Mouse (Mus musculus) testis, adult 2 months (tissue): ENCODE measurements around the gene Mknk2. TPM values are rescaled to one million over a fixed set of nuclear protein-coding genes. Genes with fewer than 3 reads are reported as not detected.

Experiments
- H3K27ac ChIP-seq: fragments of 200-500 bp; 2 replicates; pipeline ENCODE4 v1.5.1; 2012; ENCODE audit warnings: low read depth, low read length; ENCODE audit not compliant: control insufficient read depth, insufficient read depth
- H3K27me3 ChIP-seq: fragments of 200-500 bp; 2 replicates; pipeline ENCODE4 v1.6.1; 2012; ENCODE audit warnings: mild to moderate bottlenecking, low read length, moderate library complexity; ENCODE audit not compliant: control insufficient read depth, insufficient read depth
- H3K36me3 ChIP-seq: fragments of 200-500 bp; 2 replicates; pipeline ENCODE4 v1.6.1; 2012; ENCODE audit warnings: mild to moderate bottlenecking, low read length; ENCODE audit not compliant: control insufficient read depth, insufficient read depth
- H3K4me1 ChIP-seq: fragments of 200-500 bp; 2 replicates; pipeline ENCODE4 v1.6.1; 2012; ENCODE audit warnings: low read length; ENCODE audit not compliant: control insufficient read depth, insufficient read depth
- H3K4me3 ChIP-seq: fragments of 200-500 bp; 2 replicates; pipeline ENCODE4 v1.5.1; 2012; ENCODE audit warnings: low read depth, mild to moderate bottlenecking, low read length, moderate library complexity, mixed read lengths; ENCODE audit not compliant: control insufficient read depth
- CTCF ChIP-seq: fragments of 200-500 bp; IDR thresholded peaks from 2 replicates; pipeline ENCODE4 v1.5.1; 2012; ENCODE audit warnings: low read depth, mild to moderate bottlenecking, inconsistent platforms, low read length, moderate library complexity; ENCODE audit not compliant: control insufficient read depth, insufficient read depth, insufficient replicate concordance
- POLR2A ChIP-seq: fragments of 200-500 bp; IDR thresholded peaks from 2 replicates; pipeline ENCODE4 v1.6.1; 2012; ENCODE audit warnings: low read depth, mild to moderate bottlenecking, inconsistent platforms, low read length, moderate library complexity; ENCODE audit not compliant: control insufficient read depth
- polyA plus RNA-seq: library from polyadenylated mRNA; depleted of rRNA; stranded (reverse); fragments of >200 nt; gene quantifications from 2 replicates; pipeline ENCODE4 v1.2.3, GENCODE M21; 2012

The Mknk2 gene
- polyA plus RNA-seq, 1 experiment: 53.5 TPM

- Histone ChIP-seq H3K27ac (no peak overlapping the region), H3K27me3 (no peaks in the 10 kb centered on the region), H3K4me3 (no peak overlapping the region), H3K36me3 (no peaks in the 10 kb centered on the region), H3K4me1 (peaks cover 7% of the 10 kb centered on the region)
- TF ChIP-seq CTCF (no peak), POLR2A (no peak)
Observed at GRCm38 (mm10) chr10:80696502-80697392, 18.8 kb upstream of the Mknk2 start.

- H3K4me1 ChIP-seq: peaks cover 7% of the 10 kb centered on the region
- no peaks in the 10 kb centered on the region for H3K36me3 ChIP-seq
- no peak overlapping the region for H3K4me3 ChIP-seq
- H3K27ac ChIP-seq: no peak overlapping the region
- no peaks in the 10 kb centered on the region for H3K27me3 ChIP-seq
- TF ChIP-seq POLR2A (no peak), CTCF (no peak)
Observed at GRCm38 (mm10) chr10:80695801-80696501, 18.0 kb upstream of the Mknk2 start.

DNA sequence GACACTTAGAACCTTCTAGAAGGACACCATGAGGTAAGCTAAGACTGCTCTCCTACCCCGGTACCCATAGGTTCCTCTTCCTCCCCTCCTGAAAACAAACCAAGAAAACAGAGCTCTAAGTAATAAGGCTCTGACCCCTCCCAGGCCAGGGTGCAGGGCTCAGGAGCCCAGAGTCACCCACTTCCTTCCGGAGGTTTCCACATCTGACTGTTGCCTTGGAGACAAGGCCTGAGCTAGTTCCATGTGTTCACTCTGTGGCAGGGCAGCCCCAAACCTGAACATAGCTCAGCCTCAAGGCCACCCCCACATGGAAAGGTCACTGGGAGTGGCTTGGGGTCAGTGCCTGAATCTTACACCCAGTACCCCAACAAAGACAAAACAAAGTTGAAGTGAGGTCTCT lies 17.3 kb upstream of the Mknk2 start:
- no peaks in the 10 kb centered on the region for H3K27me3 ChIP-seq
- H3K4me3 ChIP-seq: no peak overlapping the region
- H3K4me1 ChIP-seq: peaks cover 7% of the 10 kb centered on the region
- H3K27ac ChIP-seq: no peak overlapping the region; the same call in 1 of the 2 replicates
- TF ChIP-seq CTCF (no peak), POLR2A (no peak)
- no peaks in the 10 kb centered on the region; the same call in 1 of the 2 replicates for H3K36me3 ChIP-seq

DNA sequence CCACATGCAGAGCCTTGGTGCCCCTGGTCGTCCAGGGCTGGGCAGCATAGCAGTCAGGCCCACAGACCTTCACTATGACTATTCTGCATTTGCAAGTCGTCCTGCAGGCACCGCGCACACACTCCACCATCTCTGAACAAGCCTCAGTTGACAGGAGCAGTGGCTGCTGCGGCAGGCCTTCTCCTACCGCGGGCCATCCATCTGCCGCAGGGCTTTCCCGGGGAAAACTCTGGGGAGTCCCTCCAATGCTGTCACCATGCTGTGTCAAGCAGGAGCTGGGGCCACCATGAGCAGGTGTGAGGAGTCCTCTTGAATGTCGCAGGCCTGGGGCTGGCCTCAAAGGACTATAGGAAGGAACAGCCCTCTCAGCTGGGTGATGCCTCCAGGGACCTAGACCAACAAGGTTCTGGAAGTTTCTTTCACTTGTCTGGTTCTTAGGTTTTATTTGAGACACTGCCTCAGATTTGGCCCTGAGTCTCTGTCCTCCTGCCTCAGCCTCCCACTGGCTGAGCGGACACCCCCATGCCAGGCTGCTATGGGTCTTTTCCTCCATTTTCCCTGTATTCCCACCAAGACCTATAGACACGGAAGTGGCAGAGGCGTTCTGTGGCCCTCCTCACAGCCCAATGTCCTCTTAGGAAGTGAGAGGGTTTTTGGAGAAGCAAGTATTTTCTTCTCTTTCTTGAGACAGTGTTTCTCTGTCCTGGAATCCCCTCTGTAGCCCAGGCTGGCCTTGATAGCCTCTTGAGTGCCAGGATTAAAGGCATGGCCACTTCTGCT lies 16.4 kb upstream of the Mknk2 start:
- H3K27me3 ChIP-seq: no peaks in the 10 kb centered on the region
- H3K27ac ChIP-seq: no peak overlapping the region
- H3K4me1 ChIP-seq: peaks cover 7% of the 10 kb centered on the region
- TF ChIP-seq CTCF (no peak), POLR2A (no peak)
- H3K4me3 ChIP-seq: no peak overlapping the region
- no peaks in the 10 kb centered on the region; the same call in 1 of the 2 replicates for H3K36me3 ChIP-seq

DNA sequence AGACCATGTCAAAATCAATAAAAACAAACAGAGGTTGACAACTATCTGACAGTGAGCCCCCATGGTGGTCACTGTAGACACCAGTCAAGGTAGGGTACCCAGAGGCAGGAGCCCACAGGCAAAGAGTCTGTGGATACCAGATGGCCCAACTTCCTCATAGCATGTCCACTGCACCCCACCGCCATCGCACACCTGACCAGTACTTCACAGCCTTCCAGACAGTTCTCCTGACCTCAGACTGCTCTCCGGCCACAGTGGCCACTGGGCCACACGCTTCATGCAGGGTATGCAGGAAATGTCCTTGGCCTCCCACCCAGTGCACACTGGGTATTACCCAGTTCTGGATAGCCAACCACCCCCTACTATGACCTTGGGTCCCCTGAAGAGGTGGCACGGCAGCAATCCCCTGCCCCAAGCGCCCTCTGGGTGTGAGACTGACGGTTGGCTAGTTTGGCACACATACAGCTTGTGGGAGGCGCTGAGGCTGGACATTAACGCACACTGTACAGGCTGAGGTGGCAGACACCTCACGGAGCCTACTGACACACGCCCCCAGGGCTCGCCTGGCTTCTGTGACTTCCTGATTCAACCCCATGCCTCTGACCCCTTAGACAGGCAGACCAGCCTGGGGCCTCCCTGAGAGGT lies 15.6 kb upstream of the Mknk2 start:
- Histone ChIP-seq H3K4me1 (peaks cover 7% of the 10 kb centered on the region), H3K27ac (no peak overlapping the region), H3K36me3 (no peaks in the 10 kb centered on the region; the same call in 1 of the 2 replicates), H3K27me3 (no peaks in the 10 kb centered on the region), H3K4me3 (no peak overlapping the region)
- TF ChIP-seq CTCF: no peak
- TF ChIP-seq POLR2A: no peak

DNA sequence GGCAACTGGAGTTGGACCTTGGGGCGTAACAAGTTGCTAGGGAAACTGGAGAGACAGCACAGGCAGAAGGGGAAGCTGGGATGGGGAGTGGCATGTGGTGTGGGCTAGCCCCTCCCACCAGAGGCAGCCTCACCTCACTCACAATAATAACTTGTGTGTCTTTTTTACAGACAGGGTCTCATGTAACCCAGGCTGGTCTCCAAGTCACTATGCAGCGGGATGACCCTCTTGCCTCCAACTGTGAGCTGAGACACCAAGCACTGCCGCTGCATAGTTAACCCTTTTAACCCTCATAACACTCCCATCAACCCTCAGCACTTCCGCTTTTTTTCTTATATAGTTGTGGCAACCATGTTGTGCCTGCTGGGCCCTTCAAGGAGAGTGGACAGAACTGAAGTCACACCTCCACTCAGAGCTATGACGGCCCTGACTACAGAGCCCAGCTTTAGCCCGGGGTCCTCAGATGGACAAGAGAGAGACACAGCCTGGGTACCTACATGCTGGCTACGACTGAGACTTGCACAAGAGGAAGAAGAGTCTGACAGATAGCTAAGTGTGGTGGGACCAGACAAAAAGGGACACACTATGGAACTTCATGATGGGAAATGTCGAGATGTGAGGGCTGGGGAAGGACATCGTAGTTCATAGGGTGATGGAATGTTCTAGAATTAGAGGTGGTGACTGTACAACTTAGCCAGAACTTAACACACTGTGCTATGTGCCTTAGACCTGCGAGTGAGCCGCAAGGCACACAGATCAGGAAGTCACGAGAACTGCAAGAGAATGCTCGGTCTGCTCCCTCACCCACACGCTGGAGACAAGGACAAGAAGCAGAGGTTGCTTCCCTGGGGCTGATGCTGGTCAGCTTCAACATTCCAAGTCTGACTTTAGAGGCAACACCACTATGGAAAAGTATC lies 14.6 kb upstream of the Mknk2 start:
- H3K4me3 ChIP-seq: no peak overlapping the region
- peaks cover 7% of the 10 kb centered on the region for H3K4me1 ChIP-seq
- no peaks in the 10 kb centered on the region; the same call in 1 of the 2 replicates for H3K36me3 ChIP-seq
- TF ChIP-seq POLR2A (no peak), CTCF (no peak)
- no peak overlapping the region for H3K27ac ChIP-seq
- no peaks in the 10 kb centered on the region for H3K27me3 ChIP-seq
